Mouse (Mus musculus) C2C12 (cell line): ENCODE measurements around the gene Acbd6. TPM values are rescaled to one million over a fixed set of nuclear protein-coding genes. Genes with fewer than 3 reads are reported as not detected.

Experiments used
- H3K27me3 ChIP-seq: one replicate; pipeline ENCODE4 v1.6.1; 2011; ENCODE audit not compliant: control insufficient read depth, insufficient read depth, insufficient read length
- H3K36me3 ChIP-seq: one replicate; pipeline ENCODE4 v1.6.1; 2011; ENCODE audit not compliant: control insufficient read depth, insufficient read depth
- H3K4me3 ChIP-seq: one replicate; pipeline ENCODE4 v1.5.1; 2011; ENCODE audit warnings: mild to moderate bottlenecking, control low read depth; ENCODE audit not compliant: poor library complexity, insufficient read depth, severe bottlenecking
- H3K79me2 ChIP-seq: one replicate; pipeline ENCODE4 v1.6.1; 2011; ENCODE audit not compliant: control insufficient read depth, insufficient read depth
- H3K79me3 ChIP-seq: one replicate; pipeline ENCODE4 v1.6.1; 2011; ENCODE audit warnings: low read depth, control low read depth
- H3ac ChIP-seq: one replicate; pipeline ENCODE3; 2011; ENCODE audit warnings: low read depth; ENCODE audit not compliant: control insufficient read depth, insufficient read length
- CEBPB ChIP-seq: IDR thresholded peaks from one replicate; pipeline ENCODE4 v1.6.1; 2011; ENCODE audit warnings: low read depth, mild to moderate bottlenecking, control low read depth, moderate library complexity
- CTCF ChIP-seq: IDR thresholded peaks from one replicate; pipeline ENCODE4 v1.5.1; 2011; ENCODE audit not compliant: control insufficient read depth, insufficient read depth, insufficient read length
- FOSL1 ChIP-seq: IDR thresholded peaks from one replicate; pipeline ENCODE4 v1.8.0; 2011; ENCODE audit warnings: mild to moderate bottlenecking, low read length; ENCODE audit not compliant: poor library complexity, insufficient read depth, severe bottlenecking
- MAX ChIP-seq: IDR thresholded peaks from one replicate; pipeline ENCODE4 v1.6.1; 2011; ENCODE audit warnings: mild to moderate bottlenecking, control low read depth
- MYOD1 ChIP-seq: IDR thresholded peaks from one replicate; pipeline ENCODE4 v1.6.1; 2011; ENCODE audit warnings: low read depth; ENCODE audit not compliant: control insufficient read depth, insufficient read length
- MYOG ChIP-seq: IDR thresholded peaks from one replicate; pipeline ENCODE4 v1.6.1; 2011; ENCODE audit not compliant: control insufficient read depth, insufficient read length; ENCODE audit errors: extremely low read depth
- USF1 ChIP-seq: IDR thresholded peaks from one replicate; pipeline ENCODE4 v1.6.1; 2011; ENCODE audit warnings: low read depth, mild to moderate bottlenecking, control low read depth, moderate library complexity
- long read RNA-seq, 2 experiments: library from polyadenylated mRNA; unstranded; transcript quantifications; one replicate each; pipeline ENCODE4 v2.0.0; 2019 to 2020
- polyA plus RNA-seq: library from polyadenylated mRNA; unstranded; fragments of >200 nt; fragmentation: generic; extraction: Trizol; gene quantifications from one replicate; pipeline ENCODE4 v1.2.1, GENCODE M21; 2012; ENCODE audit warnings: missing spikeins

Acbd6 gene
- polyA plus RNA-seq: 70.3 TPM
- long read RNA-seq, experiment 1, full-length matches to known transcripts: 74 of 76 reads
- long read RNA-seq, experiment 1, partial matches to known transcripts: 1 of 76 reads
- long read RNA-seq, experiment 1, other reads (novel, unspliced or antisense): 1 of 76 reads
- long read RNA-seq, experiment 2, full-length matches to known transcripts: 155 of 158 reads
- long read RNA-seq, experiment 2, partial matches to known transcripts: 1 of 158 reads
- long read RNA-seq, experiment 2, other reads (novel, unspliced or antisense): 2 of 158 reads

- Histone ChIP-seq H3ac (peak within 1 kb of the TSS; percentile 82), H3K79me3 (peaks cover 31% of the 10 kb centered on the region), H3K27me3 (no peaks in the 10 kb centered on the region), H3K36me3 (peaks cover 4% of the 10 kb centered on the region), H3K4me3 (peak within 1 kb of the TSS; percentile 83), H3K79me2 (peaks cover 56% of the 10 kb centered on the region)
- TF ChIP-seq CEBPB: no peak
- TF ChIP-seq CTCF: no peak
- TF ChIP-seq MYOD1: no peak
- TF ChIP-seq USF1: no peak
- no peak for TF ChIP-seq MAX
- TF ChIP-seq MYOG: no peak
- TF ChIP-seq FOSL1: no peak
Measured at GRCm38 (mm10) chr1:155558012-155558842, at the start of gene Acbd6. TSS of gene Acbd6 (plus strand) at chr1:155558120.

GRCm38 (mm10) chr1:155510263-155510662, 47.7 kb upstream of the Acbd6 start:
- TF ChIP-seq CTCF (no peak), CEBPB (no peak), USF1 (no peak), MYOD1 (no peak), FOSL1 (no peak), MYOG (no peak), MAX (no peak)
- Histone ChIP-seq H3K79me3 (no peaks in the 10 kb centered on the region), H3K4me3 (no peak overlapping the region), H3K79me2 (no peaks in the 10 kb centered on the region), H3ac (no peak overlapping the region), H3K27me3 (no peaks in the 10 kb centered on the region), H3K36me3 (no peaks in the 10 kb centered on the region)

GRCm38 (mm10) chr1:155515866-155516265, 42.1 kb upstream of the Acbd6 start:
- Histone ChIP-seq H3K4me3 (no peak overlapping the region), H3K79me2 (no peaks in the 10 kb centered on the region), H3K27me3 (no peaks in the 10 kb centered on the region), H3K79me3 (no peaks in the 10 kb centered on the region), H3K36me3 (no peaks in the 10 kb centered on the region), H3ac (no peak overlapping the region)
- TF ChIP-seq MYOD1: no peak
- TF ChIP-seq MYOG: no peak
- no peak for TF ChIP-seq CEBPB
- TF ChIP-seq MAX: no peak
- no peak for TF ChIP-seq CTCF
- no peak for TF ChIP-seq USF1
- TF ChIP-seq FOSL1: no peak

- no peak overlapping the region for H3ac ChIP-seq
- TF ChIP-seq USF1 (no peak), CTCF (peak; percentile 50)
- no peaks in the 10 kb centered on the region for H3K79me2 ChIP-seq
Measured at GRCm38 (mm10) chr1:155516594-155516993, 41.3 kb upstream of the Acbd6 start.

GRCm38 (mm10) chr1:155517060-155517459, 40.9 kb upstream of the Acbd6 start:
- H3K27me3 ChIP-seq: no peaks in the 10 kb centered on the region
- H3K4me3 ChIP-seq: no peak overlapping the region
- H3K36me3 ChIP-seq: no peaks in the 10 kb centered on the region
- no peaks in the 10 kb centered on the region for H3K79me3 ChIP-seq
- H3ac ChIP-seq: no peak overlapping the region
- no peak for TF ChIP-seq USF1
- no peaks in the 10 kb centered on the region for H3K79me2 ChIP-seq

More at GRCm38 (mm10) chr1:155516594-155516993, 41.3 kb upstream of the Acbd6 start:
- no peaks in the 10 kb centered on the region for H3K27me3 ChIP-seq
- no peak overlapping the region for H3K4me3 ChIP-seq
- no peaks in the 10 kb centered on the region for H3K79me3 ChIP-seq
- no peaks in the 10 kb centered on the region for H3K36me3 ChIP-seq

GRCm38 (mm10) chr1:155520285-155520684, 37.6 kb upstream of the Acbd6 start:
- Histone ChIP-seq H3K79me2 (no peaks in the 10 kb centered on the region), H3K79me3 (no peaks in the 10 kb centered on the region), H3K27me3 (no peaks in the 10 kb centered on the region), H3K36me3 (no peaks in the 10 kb centered on the region), H3K4me3 (no peak overlapping the region), H3ac (no peak overlapping the region)
- TF ChIP-seq FOSL1 (no peak), MYOG (no peak)
